Mouse (Mus musculus) forebrain, embryonic 11.5 days (tissue): ENCODE data around the gene Fitm2. TPM values are rescaled to one million over a fixed set of nuclear protein-coding genes. Genes with fewer than 3 reads are reported as not detected.
A peak's percentile ranks its signal among the peaks of the same experiment; 100 is the strongest.

Source experiments
- ATAC-seq: fragments of 200-750 bp; cut with Nextera tagmentation; replicated peaks from 2 replicates; pipeline ENCODE4 v1.8.0; 2017; ENCODE audit warnings: moderate TSS enrichment; ENCODE audit not compliant: low FRiP score
- DNase-seq: peaks from one replicate; pipeline ENCODE4 v3.0.0-alpha.2; 2017; ENCODE audit warnings: low spot score
- H3K27ac ChIP-seq: fragments of 300-500 bp; sonication (generic); 2 replicates; pipeline ENCODE4 v1.5.1; 2014; ENCODE audit warnings: low read depth, low read length
- H3K27me3 ChIP-seq: fragments of 300-500 bp; sonication (generic); 2 replicates; pipeline ENCODE4 v1.6.1; 2014; ENCODE audit warnings: mild to moderate bottlenecking, low read length, mixed read lengths; ENCODE audit not compliant: control insufficient read depth, insufficient read depth
- H3K36me3 ChIP-seq: fragments of 300-500 bp; sonication (generic); 2 replicates; pipeline ENCODE4 v1.6.1; 2014; ENCODE audit warnings: mild to moderate bottlenecking, low read length, moderate library complexity, mixed read lengths; ENCODE audit not compliant: control insufficient read depth, insufficient read depth
- H3K4me1 ChIP-seq: fragments of 300-500 bp; sonication (generic); replicated peaks from 2 replicates; pipeline ENCODE4 v1.6.1; 2014; ENCODE audit warnings: low read length, mixed read lengths; ENCODE audit not compliant: control insufficient read depth, insufficient read depth
- H3K4me2 ChIP-seq: fragments of 300-500 bp; sonication (generic); 2 replicates; pipeline ENCODE4 v1.6.1; 2014; ENCODE audit warnings: low read depth, mild to moderate bottlenecking, low read length, moderate library complexity, mixed read lengths; ENCODE audit not compliant: severe bottlenecking
- H3K4me3 ChIP-seq: fragments of 300-500 bp; sonication (generic); 2 replicates; pipeline ENCODE4 v1.5.1; 2014; ENCODE audit warnings: low read depth, low read length
- H3K9ac ChIP-seq: fragments of 300-500 bp; sonication (generic); 2 replicates; pipeline ENCODE4 v1.6.1; 2014; ENCODE audit warnings: low read length
- H3K9me3 ChIP-seq: fragments of 300-500 bp; sonication (generic); 2 replicates; pipeline ENCODE4 v1.6.1; 2016; ENCODE audit warnings: low read length, mixed read lengths; ENCODE audit not compliant: control insufficient read depth
- WGBS: fragments of 180-500 bp; shearing (Covaris S2); extraction: QIAGEN DNeasy Blood & Tissue Kit; methylation state at CpG from one replicate; pipeline ENCODE4 v1.1.7; 2014; 5-methylcytosine and 5-hydroxymethylcytosine counted together
- polyA plus RNA-seq: library from polyadenylated mRNA; unstranded; fragments of >200 nt; fragmentation: Nextera tagmentation; extraction: Ambion mirVana; gene quantifications from 2 replicates; pipeline ENCODE4 v1.2.1, GENCODE M21; 2014

Gene Fitm2
- polyA plus RNA-seq, 1 experiment from 2014 or later, result 12.5 TPM

DNA sequence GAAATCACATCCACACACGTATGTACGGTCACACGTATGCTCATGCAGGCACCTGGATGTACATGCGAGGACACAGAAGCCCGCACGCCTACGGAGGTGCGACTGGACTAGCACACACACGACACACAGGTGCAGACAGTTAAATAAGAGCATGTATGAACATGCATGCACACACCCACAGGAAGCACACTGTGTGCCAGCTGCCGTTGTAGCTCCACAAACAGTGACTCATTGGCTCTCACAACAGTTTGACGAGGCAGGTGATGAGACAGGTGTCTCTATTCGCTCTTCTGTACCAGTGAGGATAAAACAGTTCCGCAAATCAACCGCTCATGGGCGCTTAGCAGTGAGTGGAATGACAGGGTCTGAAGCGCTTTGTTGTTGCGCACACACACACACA is 18.2 kb upstream of the Fitm2 start:
- Histone ChIP-seq H3K27me3 (no peaks in the 10 kb centered on the region), H3K4me3 (no peak overlapping the region), H3K27ac (no peak overlapping the region), H3K4me2 (no peak overlapping the region), H3K9me3 (no peaks in the 10 kb centered on the region), H3K4me1 (peaks cover 2% of the 10 kb centered on the region; the same call in 1 of the 2 replicates), H3K9ac (no peak overlapping the region), H3K36me3 (no peaks in the 10 kb centered on the region)
- no peak for DNase-seq
- ATAC-seq, result no peak
- 94% methylated on average over 17 of the region's 17 CpGs for WGBS

DNA sequence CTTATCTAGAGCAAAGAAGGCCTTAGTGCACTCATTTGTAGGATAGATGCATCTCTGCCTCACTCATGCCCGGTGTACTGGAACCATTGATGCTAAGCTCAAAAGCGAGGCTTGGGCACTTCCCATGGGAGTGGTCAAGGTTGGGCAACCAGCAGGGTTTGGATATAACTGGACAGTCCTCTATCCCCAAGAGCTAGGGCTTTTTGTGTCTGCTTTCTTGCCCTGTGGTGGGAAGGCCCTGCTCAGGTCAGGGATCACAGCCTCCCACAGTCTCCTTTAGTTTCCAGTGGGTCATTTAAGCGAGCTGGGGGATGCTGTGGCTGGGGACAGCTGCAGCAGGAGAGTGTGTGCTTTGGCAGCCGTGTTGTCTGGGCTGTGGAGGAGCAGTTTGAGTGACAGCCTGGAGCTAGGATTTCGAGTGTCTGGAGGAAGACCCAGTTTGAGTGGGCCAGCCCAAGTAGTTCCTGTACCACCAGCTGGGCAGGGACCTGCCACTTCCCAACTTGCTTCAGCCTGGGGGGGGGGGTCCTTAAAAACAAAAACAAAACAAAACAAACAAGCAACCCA is 17.4 kb upstream of the Fitm2 start:
- 60% methylated on average over 5 of the region's 5 CpGs for WGBS

GRCm38 (mm10) chr2:163487360-163487759 is 14.9 kb upstream of the Fitm2 start:
- ATAC-seq (no peak), DNase-seq (no peak)
- Histone ChIP-seq H3K9ac (no peak overlapping the region), H3K4me1 (no peaks in the 10 kb centered on the region), H3K27me3 (peaks cover 2% of the 10 kb centered on the region), H3K9me3 (no peaks in the 10 kb centered on the region), H3K4me2 (no peak overlapping the region), H3K4me3 (no peak overlapping the region), H3K36me3 (no peaks in the 10 kb centered on the region), H3K27ac (no peak overlapping the region)
- 91% methylated on average over 3 of the region's 3 CpGs for WGBS

More for the DNA sequence above, 17.4 kb upstream of the Fitm2 start:
- H3K4me3 ChIP-seq, result no peak overlapping the region
- H3K4me2 ChIP-seq, result no peak overlapping the region
- H3K9me3 ChIP-seq, result no peaks in the 10 kb centered on the region
- H3K9ac ChIP-seq, result no peak overlapping the region
- DNase-seq, result no peak
- ATAC-seq, result no peak
- H3K36me3 ChIP-seq, result no peaks in the 10 kb centered on the region
- peaks cover 2% of the 10 kb centered on the region; the same call in 1 of the 2 replicates for H3K4me1 ChIP-seq
- no peak overlapping the region for H3K27ac ChIP-seq
- H3K27me3 ChIP-seq, result no peaks in the 10 kb centered on the region

- Histone ChIP-seq H3K4me3 (peak overlapping the region; percentile 14), H3K9ac (peak overlapping the region; percentile 35), H3K9me3 (no peaks in the 10 kb centered on the region), H3K27ac (no peak overlapping the region), H3K4me2 (peak overlapping the region; percentile 55), H3K36me3 (no peaks in the 10 kb centered on the region), H3K27me3 (peaks cover 7% of the 10 kb centered on the region), H3K4me1 (peaks cover 5% of the 10 kb centered on the region)
- ATAC-seq, result no peak
- under 1% methylated on average over 21 of the region's 21 CpGs for WGBS
- DNase-seq, result peak; percentile 68
Observed at GRCm38 (mm10) chr2:163481539-163482029, 9.2 kb upstream of the Fitm2 start.

GRCm38 (mm10) chr2:163480191-163480825 is 7.9 kb upstream of the Fitm2 start:
- 47% methylated on average over 18 of the region's 18 CpGs for WGBS

GRCm38 (mm10) chr2:163471710-163472465 is 541 bp downstream of the Fitm2 start:
- Histone ChIP-seq H3K4me2 (peak overlapping the region; percentile 83), H3K27me3 (no peaks in the 10 kb centered on the region), H3K9ac (peak overlapping the region; percentile 84), H3K27ac (no peak overlapping the region), H3K4me1 (peaks cover 6% of the 10 kb centered on the region; the same call in 1 of the 2 replicates), H3K9me3 (no peaks in the 10 kb centered on the region), H3K36me3 (peaks cover 2% of the 10 kb centered on the region; the same call in 1 of the 2 replicates), H3K4me3 (peak overlapping the region; percentile 80)
- 6% methylated on average over 35 of the region's 36 CpGs for WGBS
- peak; percentile 71; the same call in 1 of the 2 replicates for ATAC-seq
- DNase-seq, result no peak

More at GRCm38 (mm10) chr2:163480191-163480825, 7.9 kb upstream of the Fitm2 start:
- ATAC-seq (no peak), DNase-seq (no peak)
- Histone ChIP-seq H3K4me2 (0 out of 2 replicates have a peak overlapping the region, but pooled peaks have one; percentile 2), H3K27me3 (peaks cover 7% of the 10 kb centered on the region), H3K27ac (no peak overlapping the region), H3K9ac (no peak overlapping the region), H3K36me3 (no peaks in the 10 kb centered on the region), H3K4me1 (peaks cover 5% of the 10 kb centered on the region), H3K9me3 (no peaks in the 10 kb centered on the region), H3K4me3 (no peak overlapping the region)

- Histone ChIP-seq H3K4me2 (peak overlapping the region; percentile 83; the same call in 1 of the 2 replicates), H3K9ac (peak overlapping the region; percentile 84), H3K36me3 (peaks cover 2% of the 10 kb centered on the region; the same call in 1 of the 2 replicates), H3K4me1 (peaks cover 6% of the 10 kb centered on the region; the same call in 1 of the 2 replicates), H3K9me3 (no peaks in the 10 kb centered on the region), H3K27me3 (no peaks in the 10 kb centered on the region), H3K27ac (no peak overlapping the region), H3K4me3 (0 out of 2 replicates have a peak overlapping the region, but pooled peaks have one; percentile 80)
- DNase-seq (peak; percentile 17), ATAC-seq (no peak)
- WGBS, result 78% methylated on average over 3 of the region's 3 CpGs
Observed at GRCm38 (mm10) chr2:163471136-163471535, 1.3 kb downstream of the Fitm2 start.

DNA sequence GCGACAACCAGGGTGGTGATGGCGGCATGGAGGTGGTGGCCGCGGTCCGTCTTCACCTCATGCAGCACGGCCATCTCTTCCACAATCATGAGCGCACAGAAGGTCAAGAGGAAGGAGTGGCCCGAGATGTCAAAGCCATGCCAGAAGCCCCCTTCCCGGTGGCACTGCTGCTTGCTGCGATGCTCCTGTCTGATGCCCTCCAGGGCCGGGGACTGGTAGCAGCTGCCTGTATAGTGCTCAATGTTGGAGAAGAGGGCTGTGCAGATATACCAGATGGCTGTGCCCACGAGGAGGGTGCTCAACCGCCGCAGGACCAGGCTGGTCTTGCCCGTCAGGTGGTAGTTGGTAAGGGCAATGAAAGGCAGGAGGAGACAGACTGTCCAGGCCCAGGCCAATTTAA is 2.7 kb downstream of the Fitm2 start:
- no peak overlapping the region for H3K27ac ChIP-seq
- 96% methylated on average over 15 of the region's 15 CpGs for WGBS
- DNase-seq (peak; percentile 44), ATAC-seq (no peak)
- peaks cover 2% of the 10 kb centered on the region; the same call in 1 of the 2 replicates for H3K36me3 ChIP-seq
- H3K9me3 ChIP-seq, result no peaks in the 10 kb centered on the region
- H3K4me1 ChIP-seq, result peaks cover 6% of the 10 kb centered on the region; the same call in 1 of the 2 replicates
- H3K27me3 ChIP-seq, result no peaks in the 10 kb centered on the region
- no peak overlapping the region for H3K9ac ChIP-seq
- no peak overlapping the region for H3K4me2 ChIP-seq
- H3K4me3 ChIP-seq, result no peak overlapping the region
